Mouse (Mus musculus): ENCODE data around the gene Ap1m2. TPM values are rescaled to one million over a fixed set of nuclear protein-coding genes. Genes with fewer than 3 reads are reported as not detected.
A peak's percentile ranks its signal among the peaks of the same experiment; 100 is the strongest.

Gene Ap1m2
- polyA plus RNA-seq, 1 experiment from 2014 or later = 77.7 TPM

DNA sequence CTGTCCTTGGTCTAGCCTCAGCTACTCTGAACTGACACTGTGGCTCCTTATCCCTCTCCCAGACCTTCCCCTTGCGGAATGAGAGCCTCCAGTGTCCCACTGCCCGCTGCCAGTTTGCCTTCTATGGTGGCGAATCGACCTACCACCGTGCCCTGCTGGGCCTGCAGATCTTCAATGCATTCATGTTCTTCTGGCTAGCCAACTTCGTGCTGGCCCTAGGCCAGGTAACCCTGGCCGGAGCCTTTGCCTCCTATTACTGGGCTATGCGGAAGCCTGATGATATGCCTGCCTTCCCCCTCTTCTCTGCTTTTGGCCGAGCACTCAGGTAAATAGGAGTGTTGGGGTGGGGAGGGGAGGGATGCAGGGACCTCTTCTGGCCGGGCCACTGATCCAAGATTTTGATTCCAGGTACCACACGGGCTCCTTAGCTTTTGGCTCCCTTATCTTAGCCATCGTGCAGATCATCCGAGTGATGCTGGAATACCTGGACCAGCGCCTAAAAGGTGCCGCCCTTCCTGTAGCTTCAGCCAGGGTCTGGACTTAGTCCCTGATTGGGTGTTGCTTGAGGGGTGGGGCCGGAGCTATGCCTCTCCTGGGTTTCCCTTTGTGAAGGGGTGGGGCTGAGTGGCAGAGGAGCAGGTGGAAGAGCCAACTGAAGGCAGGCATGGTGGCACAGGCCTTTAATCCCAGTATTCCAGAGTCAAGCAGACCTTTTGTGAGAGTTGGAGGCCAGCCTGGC lies 34.7 kb upstream of the Ap1m2 start:
- Histone ChIP-seq H3K4me3 (replicated peaks; ENCODE audit: low read length) (no peak overlapping the region), H3K27ac (ENCODE audit: low read length) (no peak overlapping the region), H3K9me3 (replicated peaks; ENCODE audit: control insufficient read depth, low read length) (no peaks in the 10 kb centered on the region), H3K27me3 (ENCODE audit: control insufficient read depth, insufficient read depth, low read length) (no peaks in the 10 kb centered on the region), H3K36me3 (ENCODE audit: control insufficient read depth, insufficient read depth, low read length) (peaks cover 26% of the 10 kb centered on the region), H3K4me2 (ENCODE audit: low read depth, low read length) (no peak overlapping the region), H3K4me1 (ENCODE audit: control insufficient read depth, insufficient read depth, low read length) (no peaks in the 10 kb centered on the region), H3K9ac (ENCODE audit: low read length) (no peak overlapping the region)
- peak; percentile 68; the same call in 1 of the 2 replicates for ATAC-seq (ENCODE audit: insufficient read depth, low FRiP score)
- 74% methylated on average over 16 of the region's 16 CpGs for WGBS

DNA sequence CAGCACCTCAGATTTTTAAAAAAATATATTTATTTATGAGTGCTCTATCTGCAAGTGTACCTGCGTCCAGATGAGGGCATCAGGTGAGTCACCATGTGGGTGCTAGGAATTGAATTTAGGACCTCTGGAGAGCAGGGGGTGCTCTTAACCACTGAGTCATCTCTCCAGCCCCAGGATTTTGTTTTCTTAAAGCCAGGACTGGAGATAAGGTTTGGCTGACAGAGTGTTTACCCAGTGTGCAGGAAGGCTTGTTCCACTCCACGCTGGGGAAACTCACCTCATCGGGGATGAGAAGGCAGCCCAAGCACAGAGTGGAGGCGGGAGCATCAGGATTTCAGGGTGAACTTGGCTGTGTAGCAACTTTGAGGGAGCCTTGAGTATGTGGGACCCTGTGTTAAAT lies 28.3 kb upstream of the Ap1m2 start:
- H3K4me2 ChIP-seq (ENCODE audit: low read depth, low read length) = no peak overlapping the region
- no peaks in the 10 kb centered on the region for H3K27me3 ChIP-seq (ENCODE audit: control insufficient read depth, insufficient read depth, low read length)
- H3K27ac ChIP-seq (ENCODE audit: low read length) = 0 out of 2 replicates have a peak overlapping the region, but pooled peaks have one; percentile 5
- H3K36me3 ChIP-seq (ENCODE audit: control insufficient read depth, insufficient read depth, low read length) = peaks cover 13% of the 10 kb centered on the region
- H3K9me3 ChIP-seq (replicated peaks; ENCODE audit: control insufficient read depth, low read length) = no peaks in the 10 kb centered on the region
- no peak overlapping the region for H3K4me3 ChIP-seq (replicated peaks; ENCODE audit: low read length)
- H3K9ac ChIP-seq (ENCODE audit: low read length) = no peak overlapping the region
- peak; percentile 56; the same call in 1 of the 2 replicates for ATAC-seq (ENCODE audit: insufficient read depth, low FRiP score)
- no peaks in the 10 kb centered on the region; the same call in 1 of the 2 replicates for H3K4me1 ChIP-seq (ENCODE audit: control insufficient read depth, insufficient read depth, low read length)
- 56% methylated on average over 4 of the region's 4 CpGs for WGBS

DNA sequence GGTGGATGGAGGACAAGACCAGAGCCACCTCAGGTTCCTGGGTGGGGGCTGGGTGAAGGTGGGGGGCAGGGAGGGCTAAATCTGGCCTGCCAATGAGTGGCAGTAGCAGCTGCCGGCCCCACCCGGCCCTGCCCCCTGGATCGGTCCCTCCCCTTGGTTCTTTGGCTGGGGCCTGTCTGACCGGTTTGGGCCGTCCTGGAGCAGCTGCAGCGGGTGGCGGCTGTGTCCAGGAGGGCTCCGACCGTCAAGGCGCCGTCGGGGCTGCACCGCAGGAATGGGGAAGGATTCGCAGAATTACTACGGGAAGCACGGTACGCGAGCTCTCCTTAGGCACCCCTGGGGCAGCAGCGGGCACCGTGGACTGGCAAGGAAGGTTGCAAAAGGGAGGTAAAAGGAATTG lies 25.5 kb upstream of the Ap1m2 start:
- WGBS = 24% methylated on average over 20 of the region's 20 CpGs
- Histone ChIP-seq H3K36me3 (ENCODE audit: control insufficient read depth, insufficient read depth, low read length) (peaks cover 7% of the 10 kb centered on the region), H3K4me3 (replicated peaks; ENCODE audit: low read length) (peak overlapping the region; percentile 50), H3K9ac (ENCODE audit: low read length) (peak overlapping the region; percentile 74), H3K9me3 (replicated peaks; ENCODE audit: control insufficient read depth, low read length) (no peaks in the 10 kb centered on the region), H3K4me1 (ENCODE audit: control insufficient read depth, insufficient read depth, low read length) (peaks cover 2% of the 10 kb centered on the region; the same call in 1 of the 2 replicates), H3K4me2 (ENCODE audit: low read depth, low read length) (peak overlapping the region; percentile 44), H3K27me3 (ENCODE audit: control insufficient read depth, insufficient read depth, low read length) (no peaks in the 10 kb centered on the region), H3K27ac (ENCODE audit: low read length) (peak overlapping the region; percentile 86)
- ATAC-seq (ENCODE audit: insufficient read depth, low FRiP score) = peak; percentile 92

GRCm38 (mm10) chr9:21336491-21336890 lies 24.4 kb upstream of the Ap1m2 start:
- no peak overlapping the region for H3K4me3 ChIP-seq (replicated peaks; ENCODE audit: low read length)
- H3K27me3 ChIP-seq (ENCODE audit: control insufficient read depth, insufficient read depth, low read length) = no peaks in the 10 kb centered on the region
- H3K36me3 ChIP-seq (ENCODE audit: control insufficient read depth, insufficient read depth, low read length) = no peaks in the 10 kb centered on the region
- no peak overlapping the region for H3K4me2 ChIP-seq (ENCODE audit: low read depth, low read length)
- no peak overlapping the region for H3K27ac ChIP-seq (ENCODE audit: low read length)
- no peaks in the 10 kb centered on the region for H3K9me3 ChIP-seq (replicated peaks; ENCODE audit: control insufficient read depth, low read length)
- no peak for ATAC-seq (ENCODE audit: insufficient read depth, low FRiP score)
- no peak overlapping the region for H3K9ac ChIP-seq (ENCODE audit: low read length)
- WGBS = 78% methylated on average over 8 of the region's 8 CpGs
- H3K4me1 ChIP-seq (ENCODE audit: control insufficient read depth, insufficient read depth, low read length) = peaks cover 2% of the 10 kb centered on the region; the same call in 1 of the 2 replicates

DNA sequence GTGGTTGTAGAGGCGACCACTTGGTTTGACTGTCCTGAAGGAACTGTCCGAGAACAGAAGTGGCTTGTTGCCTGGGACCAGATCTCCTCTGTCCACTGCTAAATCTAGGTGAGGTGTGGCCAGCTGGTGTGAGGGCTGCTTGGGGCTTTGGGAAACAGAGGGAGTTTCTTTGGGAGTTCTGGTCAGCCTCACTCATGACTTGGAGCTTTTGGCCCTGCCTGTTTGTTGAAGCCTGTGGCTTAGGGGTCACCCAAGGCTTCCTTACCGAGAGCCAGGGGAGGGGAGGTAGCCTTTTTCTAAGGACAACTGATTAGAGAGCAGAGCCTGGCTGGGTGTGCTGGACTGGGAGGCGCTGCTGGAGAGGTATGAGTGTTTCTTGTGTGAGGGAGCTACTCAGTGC lies 23.3 kb upstream of the Ap1m2 start:
- Histone ChIP-seq H3K4me2 (ENCODE audit: low read depth, low read length) (no peak overlapping the region), H3K9me3 (replicated peaks; ENCODE audit: control insufficient read depth, low read length) (no peaks in the 10 kb centered on the region), H3K4me3 (replicated peaks; ENCODE audit: low read length) (no peak overlapping the region), H3K9ac (ENCODE audit: low read length) (no peak overlapping the region; the same call in 1 of the 2 replicates), H3K27me3 (ENCODE audit: control insufficient read depth, insufficient read depth, low read length) (no peaks in the 10 kb centered on the region), H3K27ac (ENCODE audit: low read length) (no peak overlapping the region), H3K4me1 (ENCODE audit: control insufficient read depth, insufficient read depth, low read length) (peaks cover 2% of the 10 kb centered on the region; the same call in 1 of the 2 replicates), H3K36me3 (ENCODE audit: control insufficient read depth, insufficient read depth, low read length) (no peaks in the 10 kb centered on the region)
- WGBS = 74% methylated on average over 4 of the region's 4 CpGs
- no peak for ATAC-seq (ENCODE audit: insufficient read depth, low FRiP score)

DNA sequence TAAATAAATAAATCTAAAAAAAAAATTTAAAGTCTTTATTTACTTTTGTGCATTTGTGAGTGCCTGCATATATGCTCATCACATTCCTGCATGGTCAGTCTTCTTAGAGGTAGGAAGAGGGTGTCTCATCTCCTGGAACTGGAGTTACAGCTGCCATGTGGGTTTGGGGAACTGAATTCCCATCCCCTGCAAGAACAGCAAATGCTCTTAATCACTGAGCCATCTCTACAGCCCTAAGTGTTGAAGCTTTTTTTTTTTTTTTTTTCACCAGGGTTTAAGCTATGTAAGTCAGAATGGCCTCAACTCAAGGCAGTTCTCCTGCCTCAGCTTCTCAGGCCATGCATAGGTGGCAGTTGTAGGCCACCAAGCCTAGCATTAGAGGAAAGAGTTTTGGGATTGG lies 22.6 kb upstream of the Ap1m2 start:
- Histone ChIP-seq H3K27me3 (ENCODE audit: control insufficient read depth, insufficient read depth, low read length) (no peaks in the 10 kb centered on the region), H3K4me1 (ENCODE audit: control insufficient read depth, insufficient read depth, low read length) (peaks cover 2% of the 10 kb centered on the region; the same call in 1 of the 2 replicates), H3K4me2 (ENCODE audit: low read depth, low read length) (no peak overlapping the region), H3K27ac (ENCODE audit: low read length) (no peak overlapping the region), H3K9ac (ENCODE audit: low read length) (no peak overlapping the region), H3K36me3 (ENCODE audit: control insufficient read depth, insufficient read depth, low read length) (no peaks in the 10 kb centered on the region), H3K4me3 (replicated peaks; ENCODE audit: low read length) (no peak overlapping the region), H3K9me3 (replicated peaks; ENCODE audit: control insufficient read depth, low read length) (no peaks in the 10 kb centered on the region)
- ATAC-seq (ENCODE audit: insufficient read depth, low FRiP score) = no peak

GRCm38 (mm10) chr9:21333523-21333922 lies 21.4 kb upstream of the Ap1m2 start:
- no peaks in the 10 kb centered on the region for H3K36me3 ChIP-seq (ENCODE audit: control insufficient read depth, insufficient read depth, low read length)
- no peak overlapping the region for H3K9ac ChIP-seq (ENCODE audit: low read length)
- H3K4me3 ChIP-seq (replicated peaks; ENCODE audit: low read length) = no peak overlapping the region
- ATAC-seq (ENCODE audit: insufficient read depth, low FRiP score) = no peak
- no peaks in the 10 kb centered on the region for H3K27me3 ChIP-seq (ENCODE audit: control insufficient read depth, insufficient read depth, low read length)
- H3K4me2 ChIP-seq (ENCODE audit: low read depth, low read length) = no peak overlapping the region
- no peak overlapping the region for H3K27ac ChIP-seq (ENCODE audit: low read length)
- no peaks in the 10 kb centered on the region for H3K9me3 ChIP-seq (replicated peaks; ENCODE audit: control insufficient read depth, low read length)
- WGBS = 72% methylated on average over 1 of the region's 1 CpGs
- peaks cover 2% of the 10 kb centered on the region; the same call in 1 of the 2 replicates for H3K4me1 ChIP-seq (ENCODE audit: control insufficient read depth, insufficient read depth, low read length)

DNA sequence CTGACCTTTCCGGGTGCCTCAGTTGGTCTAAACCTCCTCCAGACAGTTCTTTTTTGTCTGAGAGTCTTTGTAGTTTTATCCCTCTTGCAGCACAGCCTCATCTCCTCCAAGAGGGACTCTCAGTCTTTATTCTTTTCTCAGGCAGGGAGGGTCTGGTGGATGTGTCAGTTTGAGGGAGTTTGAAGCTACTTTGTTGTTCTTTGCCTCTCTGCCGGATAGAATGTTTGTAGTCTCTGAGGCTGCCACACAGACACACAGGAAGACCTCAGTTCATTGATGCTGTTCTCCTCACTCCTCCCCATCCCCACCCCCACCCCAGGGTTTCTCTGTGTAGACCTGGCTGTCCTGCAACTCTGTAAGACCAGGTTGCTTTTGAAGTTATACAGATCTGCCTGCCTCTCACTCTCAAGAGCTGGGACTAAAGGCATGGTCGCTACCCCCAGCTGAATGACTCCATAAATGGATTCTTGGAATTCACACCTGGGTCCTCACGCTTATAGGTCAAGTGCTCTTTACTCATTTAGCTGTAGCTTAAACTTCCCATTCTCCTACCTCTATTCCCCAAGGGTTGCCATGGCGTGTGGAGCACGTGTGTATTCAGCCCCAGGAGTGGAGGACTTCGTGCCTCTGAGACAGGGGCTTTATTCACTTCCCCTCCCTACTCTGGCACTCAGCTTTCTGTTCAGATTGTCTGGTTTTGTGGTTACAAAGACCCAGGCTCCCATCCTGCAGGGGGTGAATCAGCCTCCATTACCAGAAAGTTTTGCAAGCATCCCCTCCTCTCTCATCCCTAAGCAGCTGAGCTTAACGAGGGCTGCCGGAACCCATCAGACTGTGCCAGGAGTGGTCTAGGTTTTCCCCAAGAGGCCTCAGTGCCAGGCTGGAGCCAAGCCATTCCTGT lies 20.3 kb upstream of the Ap1m2 start:
- ATAC-seq (ENCODE audit: insufficient read depth, low FRiP score) = no peak
- WGBS = 52% methylated on average over 9 of the region's 9 CpGs
- Histone ChIP-seq H3K9ac (ENCODE audit: low read length) (no peak overlapping the region), H3K9me3 (replicated peaks; ENCODE audit: control insufficient read depth, low read length) (no peaks in the 10 kb centered on the region), H3K4me3 (replicated peaks; ENCODE audit: low read length) (no peak overlapping the region), H3K27me3 (ENCODE audit: control insufficient read depth, insufficient read depth, low read length) (no peaks in the 10 kb centered on the region), H3K27ac (ENCODE audit: low read length) (no peak overlapping the region; the same call in 1 of the 2 replicates), H3K36me3 (ENCODE audit: control insufficient read depth, insufficient read depth, low read length) (no peaks in the 10 kb centered on the region), H3K4me2 (ENCODE audit: low read depth, low read length) (no peak overlapping the region), H3K4me1 (ENCODE audit: control insufficient read depth, insufficient read depth, low read length) (peaks cover 6% of the 10 kb centered on the region; the same call in 1 of the 2 replicates)

Measured in stomach, embryonic 16.5 days (tissue).